Mouse (Mus musculus) ovary, adult 2 months (tissue): ENCODE results near the gene Esp18. TPM values are rescaled to one million over a fixed set of nuclear protein-coding genes. Genes with fewer than 3 reads are reported as not detected.

Source experiments
- polyA plus RNA-seq: library from polyadenylated mRNA; depleted of rRNA; stranded (reverse); fragments of >200 nt; gene quantifications from 2 replicates; pipeline ENCODE4 v1.2.3, GENCODE M21; 2012; rRNA removed

Esp18 gene
- polyA plus RNA-seq = not detected in 2 replicates

DNA sequence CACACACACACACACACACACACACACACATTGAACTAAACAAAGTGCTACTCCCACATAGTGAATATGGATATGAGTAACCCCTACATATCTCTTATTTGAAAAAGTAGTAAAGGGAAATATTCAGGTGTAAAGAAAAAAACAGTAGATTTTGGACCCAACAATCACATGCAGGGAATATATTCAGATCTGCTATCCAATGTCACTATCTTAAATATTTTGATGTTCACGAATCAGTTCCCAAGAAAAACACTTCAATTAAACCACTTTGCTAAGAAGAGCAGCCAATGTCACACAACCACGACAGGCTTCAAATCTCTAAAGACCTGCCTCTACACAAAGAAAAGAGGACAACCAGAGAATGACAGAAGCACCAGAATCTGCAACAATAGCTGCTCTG is at the start of gene Esp18:
Gene Esp18 (plus strand): TSS at position 301 of the 400 bp plus-strand sequence.

Other genes with a start within 250 kb of the Esp18 start
- gene Esp16, start 129.8 kb downstream of the Esp18 start, polyA plus RNA-seq = not detected in 2 replicates
- gene Esp15, start 234.6 kb downstream of the Esp18 start, polyA plus RNA-seq = not detected in 2 replicates